In genomic region chr11:82890342-82890762, GRCm38 (mm10) we compare ENCODE assay signal across 7 mouse cellular contexts. TPM values are rescaled to one million over a fixed set of nuclear protein-coding genes. Genes with fewer than 3 reads are reported as not detected.
DNase-seq lines count a peak whose midpoint lies in the region; ATAC-seq lines count a peak whose summit lies in the region.

TSS of gene Rad51d (minus strand) at chr11:82890614.

- H3K9me3 ChIP-seq in embryonic facial prominence, embryonic 10.5 days, result no peaks in the 10 kb centered on the region
- H3K9me3 ChIP-seq in limb, embryonic 10.5 days (replicated peaks), result no peaks in the 10 kb centered on the region
- no peaks in the 10 kb centered on the region for H3K9me3 ChIP-seq in midbrain, embryonic 13.5 days

- peak within 1 kb of the TSS; percentile 78 for H3K4me3 ChIP-seq in embryonic facial prominence, embryonic 10.5 days
- peak within 1 kb of the TSS; percentile 63 for H3K4me3 ChIP-seq in limb, embryonic 10.5 days
- peak within 1 kb of the TSS; percentile 71 for H3K4me3 ChIP-seq in midbrain, embryonic 13.5 days (replicated peaks)

- H3K36me3 ChIP-seq in embryonic facial prominence, embryonic 10.5 days (replicated peaks), result no peaks in the 10 kb centered on the region
- no peaks in the 10 kb centered on the region for H3K36me3 ChIP-seq in limb, embryonic 10.5 days
- no peaks in the 10 kb centered on the region for H3K36me3 ChIP-seq in midbrain, embryonic 13.5 days

- ATAC-seq in granulocyte monocyte progenitor cell, adult 5-6 weeks (replicated peaks; ENCODE audit: poor library complexity, severe bottlenecking), result peak; percentile 96
- peak; percentile 94 for ATAC-seq in midbrain, embryonic 13.5 days

- H3K4me1 ChIP-seq in embryonic facial prominence, embryonic 10.5 days, result peaks cover 22% of the 10 kb centered on the region
- H3K4me1 ChIP-seq in limb, embryonic 10.5 days, result peaks cover 20% of the 10 kb centered on the region
- H3K4me1 ChIP-seq in midbrain, embryonic 13.5 days (replicated peaks), result peaks cover 21% of the 10 kb centered on the region

- WGBS in embryonic facial prominence, embryonic 10.5 days, result under 1% methylated on average over 26 of the region's 26 CpGs
- under 1% methylated on average over 26 of the region's 26 CpGs for WGBS in limb, embryonic 10.5 days
- WGBS in midbrain, embryonic 13.5 days, result under 1% methylated on average over 26 of the region's 26 CpGs

- peak within 1 kb of the TSS; percentile 86 for H3K27ac ChIP-seq in embryonic facial prominence, embryonic 10.5 days (replicated peaks)
- H3K27ac ChIP-seq in limb, embryonic 10.5 days, result peak within 1 kb of the TSS; percentile 79
- peak within 1 kb of the TSS; percentile 58 for H3K27ac ChIP-seq in midbrain, embryonic 13.5 days

- peak within 1 kb of the TSS; percentile 90 for H3K4me2 ChIP-seq in midbrain, embryonic 13.5 days (replicated peaks)

- peak within 1 kb of the TSS; percentile 74 for H3K9ac ChIP-seq in midbrain, embryonic 13.5 days (replicated peaks)

- peaks cover 7% of the 10 kb centered on the region; the same call in 1 of the 2 replicates for H3K27me3 ChIP-seq in embryonic facial prominence, embryonic 10.5 days (replicated peaks; ENCODE audit: low read depth, poor library complexity, severe bottlenecking)
- H3K27me3 ChIP-seq in limb, embryonic 10.5 days (ENCODE audit: low read depth, poor library complexity, severe bottlenecking), result 0 out of 2 replicates have a peak, but pooled peaks cover 7% of the 10 kb centered on the region
- peaks cover 10% of the 10 kb centered on the region for H3K27me3 ChIP-seq in midbrain, embryonic 13.5 days

- peak; percentile 97 for DNase-seq in adrenal gland, postnatal 10 days
- DNase-seq in embryonic facial prominence, embryonic 10.5 days (ENCODE audit: low spot score), result peak; percentile 96
- peak; percentile 92 for DNase-seq in kidney, adult 11 months
- DNase-seq in limb, embryonic 10.5 days (ENCODE audit: low spot score), result peak; percentile 97
- DNase-seq in spleen, adult 12 weeks (ENCODE audit: low spot score), result peak; percentile 92

RNA-seq across cellular contexts. Expression of gene Rad51d, which starts in this region (rescaled TPM):
- 10 to 100 TPM; 14.8 to 19.3 TPM for total RNA-seq in adrenal gland, postnatal 10 days (2021)
- polyA plus RNA-seq in embryonic facial prominence, embryonic 10.5 days (2016; fragmentation: Nextera tagmentation; extraction: Ambion mirVana), result 13.7 and 14.7 TPM in 2 replicates
- total RNA-seq in granulocyte monocyte progenitor cell, adult 5-6 weeks (2014; fragmentation: Nextera tagmentation), result 11.5 and 24.9 TPM in 2 replicates
- total RNA-seq in granulocyte monocyte progenitor cell, adult 5-6 weeks (2017), result 15.3 and 18.2 TPM in 2 replicates
- 12.8 and 13.7 TPM in 2 replicates for polyA plus RNA-seq in limb, embryonic 10.5 days (2016; fragmentation: Nextera tagmentation; extraction: Ambion mirVana)
- polyA plus RNA-seq in midbrain, embryonic 13.5 days (2015; fragmentation: Nextera tagmentation; extraction: Ambion mirVana), result 12.1 and 13.8 TPM in 2 replicates

Comparison
In these comparisons a context has a peak if more than half of its experiments do, and no peak if none do; other contexts are left out.
1. Peak in every context shown above with its lines: DNase-seq, ATAC-seq, H3K4me3 ChIP-seq and H3K27ac ChIP-seq.